Mouse (Mus musculus): Measurements from ENCODE around the gene Rbm8a.

GRCm38 (mm10) chr3:96583386-96583785 is 46.3 kb upstream of the Rbm8a start:
- TF ChIP-seq ZNF384 (IDR thresholded peaks at IDR 0.05; ENCODE audit: low read depth, low read length) = no peak
- TF ChIP-seq CTCF (IDR thresholded peaks at IDR 0.05 in 2 of 3, conservative IDR thresholded peaks at IDR 0.05 in 1 of 3; ENCODE audit: control insufficient read depth in 1 of 3, insufficient read depth in 1 of 3, low read depth in 2 of 3, low read length in 3 of 3, poor library complexity in 1 of 3, severe bottlenecking in 1 of 3) = peak in 2 of 3 experiments; percentile 14 to 62; a peak in 3 of 6 replicates
- no peak for TF ChIP-seq GATA1 (IDR thresholded peaks at IDR 0.05; ENCODE audit: low read depth, low read length)
- TF ChIP-seq POLR2AphosphoS5 (IDR thresholded peaks at IDR 0.05; ENCODE audit: borderline replicate concordance, low read depth, low read length) = no peak
- TF ChIP-seq HCFC1 (IDR thresholded peaks at IDR 0.05; ENCODE audit: low read depth, low read length) = no peak
- no peak for TF ChIP-seq POLR2A (IDR thresholded peaks at IDR 0.05; ENCODE audit: control insufficient read depth in 1 of 2, insufficient read depth in 1 of 2, low read depth in 1 of 2, low read length in 2 of 2, poor library complexity in 1 of 2)
- TF ChIP-seq MYC (IDR thresholded peaks at IDR 0.05; ENCODE audit: low read depth, low read length) = no peak
- TF ChIP-seq ETS1 (IDR thresholded peaks at IDR 0.05; ENCODE audit: low read depth, low read length) = no peak
- TF ChIP-seq MAFK (IDR thresholded peaks at IDR 0.05; ENCODE audit: borderline replicate concordance, low read depth, low read length) = no peak
- TF ChIP-seq MEF2A (IDR thresholded peaks at IDR 0.05; ENCODE audit: extremely low read depth, insufficient replicate concordance, low read depth, low read length, poor library complexity, severe bottlenecking) = no peak

All from MEL (cell line).